Mouse (Mus musculus): ENCODE results near the gene Cplx2. TPM values are rescaled to one million over a fixed set of nuclear protein-coding genes. Genes with fewer than 3 reads are reported as not detected.

Gene Cplx2
- 100 to 1,000 TPM; 714 to 786 TPM for total RNA-seq (2021)

DNA sequence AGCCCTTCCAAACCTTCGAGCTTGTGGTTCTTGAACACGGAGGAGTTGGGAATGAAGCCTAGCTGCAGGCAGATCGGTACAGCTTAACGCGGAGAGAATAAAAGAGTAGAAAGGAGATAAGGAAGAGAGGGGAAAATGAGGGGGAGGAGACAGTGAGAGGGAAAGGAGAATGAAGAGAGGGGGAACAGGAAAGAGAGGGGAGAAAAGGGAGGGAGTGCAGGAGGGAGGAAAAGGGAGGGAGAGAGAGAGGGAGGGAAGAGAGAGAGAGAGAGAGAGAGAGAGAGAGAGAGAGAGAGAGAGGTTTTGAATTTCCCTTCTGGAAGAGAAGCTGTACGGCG, at the start of gene Cplx2:
TSS of gene Cplx2 (plus strand) at position 301 of the 338 bp plus-strand sequence.
- no peak for DNase-seq (ENCODE audit: low spot score in 2 of 2)
- intact Hi-C loops (cut with DNase I): loop anchor here (5.0 kb wide), 1 partner anchor 34 kb away; no protein-coding TSS in a partner anchor

DNA sequence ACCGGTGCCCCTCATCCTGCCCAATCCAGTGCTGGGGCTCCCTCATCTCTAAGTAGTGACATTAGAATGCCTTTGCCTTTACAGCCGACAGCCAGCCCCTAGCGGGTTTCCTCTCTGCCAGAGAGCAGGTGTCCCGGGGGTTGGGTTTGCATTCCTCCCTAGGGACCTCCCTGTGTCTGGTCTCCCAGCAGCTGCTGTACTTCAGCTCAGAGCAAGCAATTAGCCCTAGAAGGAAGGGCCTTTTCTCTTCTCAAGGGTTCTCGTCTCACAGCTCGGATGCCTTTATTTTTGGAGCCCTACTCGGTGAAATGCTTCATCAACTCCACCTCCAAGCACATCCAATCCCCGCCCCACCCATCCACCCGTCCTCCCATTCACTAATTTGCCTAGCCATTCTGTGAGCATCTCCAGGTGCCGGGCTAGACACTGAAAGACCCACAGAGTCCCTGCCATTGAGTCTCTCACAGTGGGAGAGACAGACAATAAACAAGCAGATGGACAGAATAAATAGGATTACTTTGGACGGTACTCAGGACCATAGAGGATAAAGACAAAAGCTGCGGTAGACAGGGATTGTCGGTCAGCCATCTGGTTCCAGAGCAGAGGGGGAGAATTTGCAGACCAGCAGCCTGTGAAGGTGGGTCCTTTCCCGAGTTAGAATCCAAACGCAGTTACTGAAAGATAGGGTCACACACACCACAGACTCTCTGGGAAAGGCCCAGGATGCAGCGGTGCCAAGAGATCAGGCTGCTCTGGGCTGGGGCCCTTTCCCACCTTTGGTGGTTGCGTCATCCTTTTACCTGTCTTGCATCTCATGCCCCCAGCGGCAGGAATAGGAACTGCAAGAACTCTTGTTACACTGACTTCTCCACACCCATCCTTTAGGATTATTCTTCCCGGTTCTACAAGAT, 48.5 kb upstream of the Cplx2 start:
- DNase-seq (ENCODE audit: low spot score in 2 of 2): peak; percentile 66 to 73
- intact Hi-C loops (cut with DNase I): no loop called here

DNA sequence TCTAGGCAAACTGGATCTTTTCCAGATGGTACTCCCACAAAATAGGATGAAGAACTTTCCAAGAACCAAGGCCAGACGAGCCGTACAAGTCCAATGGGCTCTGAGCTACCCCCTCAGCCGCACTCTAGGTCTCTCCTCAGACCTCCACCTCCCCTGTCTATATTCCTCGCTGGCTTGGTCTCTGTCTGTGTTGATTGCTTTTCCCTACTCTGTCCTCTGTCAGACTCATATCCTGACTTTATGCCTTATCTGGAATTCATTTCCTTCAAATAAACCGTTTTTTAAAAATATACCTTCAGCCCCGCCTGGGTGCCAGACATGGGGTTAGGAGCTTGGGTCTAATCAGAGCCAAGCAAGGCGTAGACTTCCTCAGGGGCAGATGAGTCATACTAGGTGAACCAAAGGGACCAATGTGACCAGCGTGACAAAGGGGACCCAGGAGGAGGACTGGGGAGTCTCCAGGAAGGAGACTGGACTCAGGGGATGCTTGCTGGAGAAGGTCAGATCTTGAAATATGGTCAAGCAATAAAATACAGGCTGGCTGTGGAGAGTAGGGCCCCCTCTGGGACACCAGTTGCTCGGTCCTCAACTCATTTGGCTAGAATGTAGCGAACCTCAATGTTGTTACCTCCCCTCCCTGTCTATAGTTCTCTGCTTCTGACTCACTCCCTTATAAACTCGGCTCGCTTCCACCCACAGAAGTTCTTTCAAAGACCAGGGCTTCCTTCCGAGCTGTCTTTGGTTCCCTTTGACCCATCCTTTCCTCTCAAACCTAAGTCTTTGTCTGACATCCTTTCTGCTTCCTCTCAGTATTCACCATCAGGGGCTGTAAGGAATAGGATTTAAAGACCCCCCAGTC, 47.6 kb upstream of the Cplx2 start:
- DNase-seq (ENCODE audit: low spot score in 2 of 2): peak in 1 of 2 experiments; percentile 39
- intact Hi-C loops (cut with DNase I): no loop called here

DNA sequence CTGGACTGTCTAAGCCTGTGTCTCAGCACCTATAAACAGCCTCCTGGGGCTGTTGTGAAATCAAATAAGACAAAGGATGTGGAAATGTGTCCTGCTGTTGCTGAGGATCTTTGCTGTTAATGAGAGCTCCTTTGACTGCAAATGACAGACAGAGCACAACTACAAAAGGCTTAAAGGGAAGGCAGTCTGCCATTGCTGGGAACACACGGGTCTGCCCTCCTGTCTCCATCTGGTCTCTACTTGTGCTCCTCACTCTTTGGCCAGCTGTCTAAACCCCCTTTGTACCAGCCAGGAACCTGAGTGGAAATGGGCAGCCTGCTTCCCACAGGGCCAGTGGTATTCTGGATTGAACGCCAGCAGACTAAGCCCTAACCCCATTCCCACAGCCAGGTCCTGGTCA, 47.0 kb upstream of the Cplx2 start:
- intact Hi-C loops (cut with DNase I): no loop called here
- DNase-seq (ENCODE audit: low spot score in 2 of 2): no peak

DNA sequence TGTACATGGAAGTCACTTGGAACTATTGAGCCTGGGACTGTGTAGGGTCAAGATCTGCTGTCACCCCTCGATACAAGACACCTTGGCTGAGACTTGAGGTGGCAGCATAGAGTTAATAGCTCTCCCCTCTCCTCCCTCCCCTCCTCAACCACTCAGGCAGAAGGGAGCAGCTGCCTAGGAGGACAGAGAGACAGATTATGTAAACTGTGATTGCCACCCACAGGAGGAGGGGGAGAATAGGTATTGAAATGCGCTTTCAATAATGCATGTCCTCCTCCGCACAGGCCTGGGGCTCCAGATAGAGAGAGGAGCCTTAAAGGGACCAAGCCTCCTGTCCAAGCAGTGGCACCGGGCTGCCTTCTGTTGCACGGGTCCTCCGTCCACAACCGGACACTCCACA, 45.3 kb upstream of the Cplx2 start:
- intact Hi-C loops (cut with DNase I): no loop called here
- peak; percentile 52 to 85 for DNase-seq (ENCODE audit: low spot score in 2 of 2)

DNA sequence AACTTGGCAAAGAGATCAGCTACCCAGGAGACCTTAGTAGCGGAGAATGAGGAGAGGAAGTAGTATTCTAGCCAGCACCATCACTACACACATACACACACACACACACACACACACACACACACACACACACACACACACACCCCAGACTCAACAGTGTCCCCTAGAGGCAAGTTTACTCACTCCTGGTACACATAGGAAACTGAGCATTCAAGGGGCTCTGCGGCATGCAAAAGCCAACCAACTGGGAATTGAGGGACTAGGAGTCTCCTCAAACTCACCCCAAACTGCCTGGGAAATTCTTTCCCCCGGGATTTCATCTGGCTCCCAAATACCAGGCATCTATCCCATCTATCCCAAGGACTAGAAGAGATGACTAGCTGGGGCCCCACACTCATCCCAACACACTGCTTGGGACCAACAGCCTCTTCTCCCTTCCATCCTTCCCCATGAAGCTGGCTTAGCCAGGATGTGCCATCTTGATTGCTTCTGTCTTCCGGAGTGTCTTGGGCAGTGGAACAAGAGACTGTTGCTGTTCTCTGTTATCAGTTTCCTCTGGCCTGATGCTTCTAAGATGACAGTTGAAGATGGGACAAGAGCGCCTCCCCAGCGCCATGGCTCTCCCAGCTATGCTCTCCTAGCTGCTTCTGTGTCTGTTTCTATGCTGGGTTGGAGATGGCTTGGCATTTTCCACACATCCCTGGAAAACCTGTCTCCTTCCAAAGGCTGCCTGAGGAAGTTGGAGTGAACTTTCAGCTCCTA, 44.3 kb upstream of the Cplx2 start:
- DNase-seq (ENCODE audit: low spot score in 2 of 2): no peak
- intact Hi-C loops (cut with DNase I): no loop called here

DNA sequence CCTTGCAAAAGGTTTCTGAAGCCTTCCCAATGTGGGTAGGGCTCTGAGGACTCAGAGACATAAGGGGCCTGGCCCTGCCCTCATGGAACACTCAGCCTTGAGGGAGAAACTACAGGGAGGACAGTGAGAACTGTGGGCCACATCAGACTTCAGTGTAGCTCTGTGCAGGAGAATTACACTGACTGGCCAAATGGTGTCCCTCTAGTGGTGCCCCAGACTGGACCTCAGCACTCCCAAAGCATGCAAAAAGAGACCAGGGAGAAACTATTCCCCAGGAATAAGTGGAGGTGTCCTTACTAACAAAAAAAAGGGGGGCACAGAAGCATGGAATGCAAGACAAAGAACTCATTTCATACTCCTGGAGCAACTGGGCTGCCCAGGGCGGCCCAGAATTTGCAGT, 43.1 kb upstream of the Cplx2 start:
- DNase-seq (ENCODE audit: low spot score in 2 of 2): no peak
- intact Hi-C loops (cut with DNase I): no loop called here

DNA sequence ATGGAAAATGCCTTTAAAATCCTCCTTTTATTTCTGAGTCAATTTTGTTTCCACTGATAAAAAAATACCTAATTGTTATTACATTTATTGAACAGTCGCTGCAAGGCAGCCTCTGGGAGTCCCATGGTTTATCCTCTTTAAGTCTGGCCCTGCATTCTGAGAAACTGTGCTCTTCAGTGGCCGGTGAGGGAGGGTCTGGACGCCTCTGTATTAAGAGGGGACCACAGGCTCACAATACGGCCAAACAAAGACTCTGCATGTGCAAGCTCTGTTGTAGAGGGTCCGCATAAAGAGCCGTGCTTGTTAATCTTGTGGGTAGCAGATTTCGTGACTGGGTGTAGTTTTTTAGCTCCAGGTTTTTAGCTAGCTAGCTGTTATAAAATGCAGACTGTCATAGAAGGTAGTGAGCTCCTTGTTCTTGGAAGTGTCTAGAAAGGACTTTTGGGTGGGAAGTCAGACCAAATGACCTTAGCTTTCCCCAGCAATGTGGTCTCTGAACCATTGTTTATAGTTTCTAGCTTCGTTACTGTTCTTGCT, 42.1 kb upstream of the Cplx2 start:
- no peak for DNase-seq (ENCODE audit: low spot score in 2 of 2)
- intact Hi-C loops (cut with DNase I): no loop called here

DNA sequence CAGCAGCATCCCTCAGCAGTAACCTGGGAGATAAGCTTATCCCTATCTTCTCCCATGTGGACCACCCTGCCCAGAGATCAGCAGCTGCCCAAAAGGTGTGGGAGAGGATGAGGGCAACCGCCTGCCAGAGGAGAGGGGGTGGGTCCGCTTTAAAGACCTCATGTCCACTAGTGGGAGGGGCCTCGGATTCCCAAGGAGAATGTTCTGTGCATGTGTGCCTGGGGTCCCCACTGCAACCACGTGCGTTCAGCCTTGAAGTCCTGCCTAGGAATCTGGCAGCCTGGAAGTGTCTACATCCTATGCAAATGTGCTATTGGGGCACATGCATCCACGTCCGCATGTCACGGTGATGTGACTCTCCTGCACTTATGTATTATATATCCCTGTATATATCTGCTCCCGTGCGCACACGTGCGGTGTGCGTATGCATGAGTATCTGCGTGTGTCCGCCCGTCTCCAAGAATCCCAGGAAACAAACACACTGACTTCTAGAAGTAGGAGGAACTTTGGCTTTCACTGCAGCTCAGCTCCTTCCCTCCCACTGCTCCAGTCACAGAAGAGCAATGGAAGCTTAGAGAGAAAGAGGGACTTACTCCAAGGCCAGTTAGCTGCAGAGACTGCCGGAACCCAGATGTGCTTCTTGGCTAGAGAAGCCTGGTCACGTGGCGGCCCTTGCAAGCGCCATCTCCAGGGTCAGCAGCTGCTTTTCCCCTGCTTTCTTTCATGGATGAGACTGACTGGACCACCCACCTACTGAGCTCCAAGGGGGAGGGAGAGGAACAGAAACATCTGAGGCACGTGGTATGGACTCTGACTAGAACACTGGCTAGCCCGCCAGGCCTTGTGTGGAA, 39.1 kb upstream of the Cplx2 start:
- peak; percentile 43 to 79 for DNase-seq (ENCODE audit: low spot score in 2 of 2)
- intact Hi-C loops (cut with DNase I): no loop called here

DNA sequence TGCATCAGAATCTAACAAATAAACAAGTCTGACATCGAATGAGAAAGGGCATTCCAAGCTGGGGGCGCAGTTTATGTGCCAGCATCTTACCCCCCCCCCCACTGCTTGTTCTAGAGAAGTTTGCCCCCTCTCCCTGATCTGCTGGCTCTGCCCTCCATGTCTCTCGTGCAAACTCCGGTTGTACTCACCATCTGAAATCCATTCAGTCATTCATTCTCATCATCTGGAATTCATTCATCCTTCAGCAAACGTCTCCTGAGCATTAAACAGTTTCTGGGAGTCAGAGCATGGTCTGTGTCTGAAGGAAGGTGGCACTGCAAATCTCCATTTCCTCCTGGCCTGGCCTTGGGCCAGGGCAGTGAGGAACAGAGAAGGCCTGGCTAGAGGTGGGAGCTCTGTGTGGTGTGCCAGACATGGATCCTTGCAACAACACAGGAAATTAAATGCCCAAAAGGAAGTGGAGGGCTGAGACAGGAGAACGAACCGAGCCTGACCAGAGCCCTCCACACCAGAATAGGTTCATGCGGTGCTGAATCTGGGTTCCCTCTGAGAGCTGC, 38.1 kb upstream of the Cplx2 start:
- intact Hi-C loops (cut with DNase I): no loop called here
- no peak for DNase-seq (ENCODE audit: low spot score in 2 of 2)

DNA sequence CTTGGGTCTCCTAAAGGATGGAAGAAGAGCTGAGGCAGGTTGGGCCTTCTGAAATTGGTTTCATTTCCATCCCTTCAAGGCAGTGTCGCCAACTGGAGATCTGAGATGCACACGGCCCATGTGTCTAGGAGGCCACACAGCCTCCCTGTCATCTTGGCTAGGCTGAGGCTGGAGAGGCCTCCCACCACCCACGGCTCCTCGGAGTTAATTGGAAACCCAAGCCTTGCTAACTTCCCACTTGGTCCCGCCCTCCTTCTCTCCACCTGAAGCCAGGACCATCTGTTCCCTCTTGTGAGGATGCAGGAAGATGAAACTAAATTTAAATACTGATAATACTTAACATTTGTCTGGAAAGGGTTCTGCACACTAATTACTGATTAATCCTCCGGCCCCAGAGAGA, 34.1 kb upstream of the Cplx2 start:
- intact Hi-C loops (cut with DNase I): loop anchor here (5.0 kb wide), 1 partner anchor 35 kb away; the partner anchor contains the start of gene Cplx2
- DNase-seq (ENCODE audit: low spot score in 2 of 2): peak in 1 of 2 experiments; percentile 83

DNA sequence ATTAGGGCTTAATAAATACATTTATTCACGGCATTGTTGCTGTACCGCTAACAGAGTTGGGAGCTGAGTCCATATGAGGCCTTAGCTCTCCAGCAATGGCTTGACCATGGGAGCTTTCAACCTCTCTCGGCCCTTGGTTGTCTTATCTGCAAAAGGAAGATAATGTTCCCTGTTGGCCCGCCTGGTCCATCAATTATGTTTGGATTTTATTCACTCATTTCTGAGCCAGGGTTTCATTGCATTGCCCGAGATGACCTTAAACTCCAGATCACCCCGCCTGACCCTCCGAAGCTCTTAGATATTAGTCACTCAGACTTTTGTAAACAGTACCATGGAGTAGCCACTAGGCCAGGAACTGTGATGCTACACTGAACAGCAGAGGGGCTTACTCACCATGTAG, 33.6 kb upstream of the Cplx2 start:
- DNase-seq (ENCODE audit: low spot score in 2 of 2): no peak
- intact Hi-C loops (cut with DNase I): loop anchor here (5.0 kb wide), 1 partner anchor 35 kb away; the partner anchor contains the start of gene Cplx2

DNA sequence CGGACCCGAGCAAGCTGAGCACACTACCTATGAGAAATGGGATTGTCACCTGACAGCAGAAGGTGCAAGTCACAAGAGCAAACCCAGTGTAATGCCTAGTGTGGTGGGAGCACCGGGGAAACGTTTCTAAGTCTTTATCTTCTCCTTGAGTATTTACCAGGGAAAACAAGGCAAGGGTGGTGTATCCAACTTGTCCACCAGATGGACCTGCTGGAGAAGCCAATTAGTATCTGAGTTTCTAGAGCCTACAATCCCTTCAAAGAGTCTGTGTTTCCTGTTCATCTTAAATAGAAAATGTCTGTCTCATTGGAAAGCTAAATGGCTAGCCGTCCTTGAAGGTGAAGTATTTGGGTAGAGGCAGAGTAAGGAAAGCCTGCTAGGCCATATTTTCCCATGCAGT, 32.3 kb upstream of the Cplx2 start:
- intact Hi-C loops (cut with DNase I): loop anchor here (5.0 kb wide), 1 partner anchor 33 kb away; the partner anchor contains the start of gene Cplx2
- DNase-seq (ENCODE audit: low spot score in 2 of 2): no peak

DNA sequence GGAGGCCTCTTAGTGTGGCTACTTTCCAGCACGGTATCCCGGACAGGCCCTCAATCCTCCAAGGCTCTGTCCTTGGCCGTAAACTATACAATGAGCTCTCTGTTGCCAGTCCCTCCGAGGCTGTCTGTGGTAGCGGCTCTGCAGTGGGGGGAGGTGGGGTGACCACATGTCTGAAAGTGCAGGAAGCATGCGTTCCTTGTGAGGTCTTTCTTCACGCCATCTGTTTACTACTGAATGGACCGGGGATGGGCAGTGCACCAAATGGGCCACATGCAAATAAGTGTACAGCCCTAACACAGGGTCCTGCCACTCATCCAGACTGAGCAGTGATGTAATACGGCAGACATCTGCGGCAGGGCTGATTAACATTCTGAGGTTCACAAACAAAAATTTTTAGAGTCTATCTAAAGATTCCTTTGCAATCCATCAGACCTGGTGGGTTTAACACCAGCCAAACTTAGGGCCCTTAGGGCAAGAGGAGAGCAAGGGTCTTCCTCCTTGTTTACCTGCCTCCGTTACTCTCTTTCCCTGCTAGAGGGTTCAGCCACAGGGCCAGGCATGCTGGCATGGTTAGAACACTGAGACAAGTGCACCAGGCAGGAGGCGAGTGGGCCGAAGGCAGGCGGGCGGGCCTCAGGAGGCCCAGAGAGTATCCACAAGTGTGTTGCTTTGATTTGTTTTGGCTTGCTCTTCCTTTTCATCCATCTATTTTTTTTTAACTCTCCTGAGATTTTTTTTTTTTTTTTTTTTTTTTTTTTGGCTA, 25.1 kb upstream of the Cplx2 start:
- DNase-seq (ENCODE audit: low spot score in 2 of 2): no peak
- intact Hi-C loops (cut with DNase I): no loop called here

DNA sequence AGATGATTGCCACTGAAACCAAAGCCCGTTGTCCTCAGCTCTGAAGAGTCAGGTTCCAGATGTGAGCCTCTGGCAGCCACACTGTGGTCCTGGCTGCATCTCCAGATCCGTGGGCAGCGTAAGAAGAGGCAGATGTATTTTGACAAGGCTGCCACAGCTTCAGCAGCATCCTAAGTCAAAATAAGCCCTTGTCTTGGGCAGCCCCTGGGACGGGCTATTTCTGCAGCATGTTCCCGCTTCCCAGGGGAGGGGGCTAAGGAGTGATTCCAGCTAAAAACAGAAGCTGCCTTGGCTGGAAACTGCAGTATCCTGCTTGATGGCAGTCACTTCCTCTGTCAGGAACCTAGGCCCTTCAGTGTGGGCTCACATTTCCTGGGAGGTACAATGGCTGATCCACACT, 23.1 kb upstream of the Cplx2 start:
- intact Hi-C loops (cut with DNase I): no loop called here

DNA sequence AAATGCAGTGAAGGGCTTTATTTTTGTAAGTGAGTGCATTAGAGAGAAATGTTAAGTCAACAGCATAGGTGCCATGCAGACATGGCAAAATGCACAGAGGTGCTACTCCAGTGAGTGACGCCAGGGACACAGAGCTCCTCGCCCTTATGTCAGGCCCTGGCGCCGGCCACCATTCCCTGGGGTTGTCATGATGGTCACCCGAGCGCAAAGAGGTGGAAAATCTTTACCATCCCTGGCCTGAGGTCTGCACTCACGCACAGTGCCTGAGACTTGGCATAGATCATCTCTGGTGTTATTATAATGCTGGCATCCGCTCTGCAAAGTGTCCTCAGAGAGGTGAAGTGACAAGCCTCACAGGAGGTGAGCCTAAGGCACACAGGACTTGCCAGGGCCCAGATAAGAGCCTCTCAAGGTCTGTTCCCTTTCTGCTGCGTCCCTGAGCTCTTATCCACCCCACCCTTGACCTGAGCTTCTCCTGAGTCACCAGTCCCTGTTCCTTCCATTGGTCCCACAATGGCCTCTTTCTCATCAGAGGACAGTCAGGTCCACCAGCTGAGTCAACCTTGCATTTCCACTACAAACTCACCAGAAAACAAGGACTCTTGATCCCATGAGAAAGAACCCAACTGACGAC, 21.9 kb upstream of the Cplx2 start:
- intact Hi-C loops (cut with DNase I): no loop called here
- DNase-seq (ENCODE audit: low spot score in 2 of 2): no peak

More for the DNA sequence above, 23.1 kb upstream of the Cplx2 start:
- DNase-seq (ENCODE audit: low spot score in 2 of 2): peak in 1 of 2 experiments; percentile 68

DNA sequence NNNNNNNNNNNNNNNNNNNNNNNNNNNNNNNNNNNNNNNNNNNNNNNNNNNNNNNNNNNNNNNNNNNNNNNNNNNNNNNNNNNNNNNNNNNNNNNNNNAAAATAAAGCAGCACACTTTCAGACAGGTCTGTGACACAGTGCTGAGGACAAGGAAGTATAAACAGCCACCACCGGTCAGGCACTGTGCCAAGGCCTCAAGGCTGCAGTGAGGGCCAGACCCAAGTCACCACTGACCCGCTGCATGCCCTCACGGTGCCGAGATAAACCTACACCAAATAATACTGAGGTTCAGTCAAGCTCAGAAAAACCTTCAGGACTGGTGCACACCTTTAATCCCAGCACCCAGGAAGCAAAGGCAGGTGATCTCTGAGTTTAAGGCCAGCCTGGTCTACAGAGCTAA, 13.7 kb upstream of the Cplx2 start:
- no peak for DNase-seq (ENCODE audit: low spot score in 2 of 2)
- intact Hi-C loops (cut with DNase I): no loop called here
